Mouse (Mus musculus) heart, adult 10 weeks (tissue): ENCODE results near the gene Rcn1. TPM values are rescaled to one million over a fixed set of nuclear protein-coding genes. Genes with fewer than 3 reads are reported as not detected.

Source experiments
- polyA plus RNA-seq: library from polyadenylated mRNA; stranded (reverse); fragments of 350-450 nt; fragmentation: Illumina TruSeq; extraction: RNeasy Lipid Tissue Mini Kit (QIAGEN cat#74804); gene quantifications from one replicate; pipeline ENCODE4 v1.2.3, GENCODE M21; 2014; ENCODE audit warnings: low read depth, low replicate concordance

Rcn1 gene
- polyA plus RNA-seq = 20.4 TPM

GRCm38 (mm10) chr2:105399085-105399891, at the start of gene Rcn1:
Gene Rcn1, minus strand, starts transcription at chr2:105399319.

Other genes starting within 250 kb of the Rcn1 start
- gene Them7, start 175.0 kb downstream of the Rcn1 start, polyA plus RNA-seq = not detected